Mouse (Mus musculus) heart, adult 9 months (tissue): ENCODE data around the gene Nlrp4c.
"Not testable (repeated sequence)": the region's sequence is repeated elsewhere in the genome, so short reads cannot be mapped to it uniquely, and the experiment has no call there.

Experiments used
- DNase-seq, 2 experiments: peaks; one replicate each; pipeline ENCODE4 v3.0.0; 2022; ENCODE audit warnings: low spot score in 2 of 2

The Nlrp4c gene

GRCm38 (mm10) chr7:6044861-6045260, at the start of gene Nlrp4c:
TSS of gene Nlrp4c (plus strand) at chr7:6045161.
- no peak for DNase-seq

GRCm38 (mm10) chr7:6010910-6011309, 34.1 kb upstream of the Nlrp4c start, which contains the start of gene Vmn1r65:
TSS of gene Vmn1r65 (minus strand) at chr7:6011010.
- DNase-seq = no peak

GRCm38 (mm10) chr7:6119501-6119900, 74.5 kb downstream of the Nlrp4c start:
- no peak for DNase-seq

GRCm38 (mm10) chr7:6120104-6120503, 75.1 kb downstream of the Nlrp4c start:
- DNase-seq = not testable (repeated sequence)

- not testable (repeated sequence) for DNase-seq
Observed at GRCm38 (mm10) chr7:6121128-6121527, 76.2 kb downstream of the Nlrp4c start.

- peak; percentile 57 to 79 for DNase-seq
Observed at GRCm38 (mm10) chr7:6126690-6127448, 81.9 kb downstream of the Nlrp4c start.

GRCm38 (mm10) chr7:6130346-6130745, 85.4 kb downstream of the Nlrp4c start:
- no peak for DNase-seq

- DNase-seq = no peak
Observed at GRCm38 (mm10) chr7:6132646-6133045, 87.7 kb downstream of the Nlrp4c start.

GRCm38 (mm10) chr7:6136497-6136896, 91.5 kb downstream of the Nlrp4c start:
- DNase-seq = no peak

GRCm38 (mm10) chr7:6139295-6139694, 94.3 kb downstream of the Nlrp4c start:
- no peak for DNase-seq

GRCm38 (mm10) chr7:6143991-6144531, 99.1 kb downstream of the Nlrp4c start:
- DNase-seq = no peak

- no peak for DNase-seq
Observed at GRCm38 (mm10) chr7:6145423-6146188, 100.6 kb downstream of the Nlrp4c start.

- DNase-seq = no peak
Observed at GRCm38 (mm10) chr7:6146194-6146981, 101.4 kb downstream of the Nlrp4c start.

GRCm38 (mm10) chr7:6146982-6147325, 102.0 kb downstream of the Nlrp4c start:
- DNase-seq = no peak

GRCm38 (mm10) chr7:6147688-6148087, 102.7 kb downstream of the Nlrp4c start:
- no peak for DNase-seq

- no peak for DNase-seq
Observed at GRCm38 (mm10) chr7:6151266-6151665, 106.3 kb downstream of the Nlrp4c start.

GRCm38 (mm10) chr7:6152036-6152435, 107.1 kb downstream of the Nlrp4c start:
- no peak for DNase-seq

- DNase-seq = no peak
Observed at GRCm38 (mm10) chr7:6153131-6153530, 108.2 kb downstream of the Nlrp4c start.

GRCm38 (mm10) chr7:6154164-6154563, 109.2 kb downstream of the Nlrp4c start:
- DNase-seq = no peak
